Mouse (Mus musculus) CH12F3 (cell line): ENCODE measurements around the gene Mapk11.

Experiments used
- in situ Hi-C: fragments of 300-500 bp; cut with MboI; formaldehyde crosslinking; loops from 2 replicates; pipeline ENCODE4 v1.14.3; 2020; ENCODE audit warnings: low sequenced_read_pairs

Mapk11 gene

DNA sequence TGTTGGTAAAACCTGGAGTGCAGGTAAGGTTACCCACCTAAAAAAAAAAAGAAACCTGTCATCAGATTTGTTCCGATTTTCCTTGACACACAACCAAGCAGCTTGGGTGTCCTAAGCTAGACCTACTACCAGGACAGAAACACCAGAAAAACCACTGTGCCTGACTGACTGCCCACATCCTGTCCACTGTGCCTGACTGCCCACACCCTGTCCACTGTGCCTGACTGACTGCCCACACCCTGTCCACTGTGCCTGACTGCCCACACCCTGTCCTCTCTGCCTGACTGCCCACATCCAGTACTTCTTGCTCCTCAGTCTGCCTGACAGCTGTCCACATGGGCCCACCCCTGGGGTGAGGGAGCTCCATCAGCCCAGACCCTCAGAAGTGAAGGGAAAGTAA is 42.5 kb downstream of the Mapk11 start:
- in situ Hi-C loops: no loop called here

DNA sequence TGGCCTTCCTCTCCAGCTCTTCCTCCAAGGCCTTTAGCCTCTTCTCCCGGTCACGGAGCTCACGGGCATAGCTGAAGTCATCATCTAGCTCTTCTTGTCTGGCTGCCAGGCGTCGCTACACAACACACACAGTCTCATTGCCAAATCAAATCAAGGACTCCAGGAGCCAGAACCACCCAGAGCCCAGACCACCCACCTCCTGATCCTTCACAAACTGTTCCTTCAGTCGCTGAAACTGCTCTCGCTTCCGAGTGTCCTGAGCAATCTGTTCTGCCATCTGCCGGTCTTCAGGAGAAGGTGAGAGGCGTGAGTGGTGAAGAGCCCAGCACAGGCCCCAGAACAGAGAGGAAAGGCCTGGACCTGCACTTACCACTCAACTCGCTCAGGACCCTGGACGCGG is 43.4 kb downstream of the Mapk11 start:
- in situ Hi-C loops: no loop called here

DNA sequence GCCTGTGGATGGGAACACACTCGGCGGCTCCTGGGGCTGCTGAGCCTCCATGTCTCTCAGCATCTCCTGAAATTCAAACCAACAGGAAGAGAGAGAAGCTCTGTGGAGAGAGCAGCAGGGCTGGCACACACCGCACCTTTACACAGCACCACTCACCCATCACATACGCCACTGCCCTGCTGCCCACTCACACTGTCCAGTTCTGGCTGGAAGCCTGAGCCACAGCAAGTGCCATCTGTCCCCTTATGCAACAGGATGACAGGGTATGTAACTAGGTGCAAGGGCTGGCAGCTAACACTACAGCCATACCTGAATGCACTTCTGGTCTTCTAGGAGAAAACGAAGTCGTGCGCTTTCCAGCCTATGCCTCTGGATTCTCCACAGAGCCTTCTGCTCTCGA is 45.0 kb downstream of the Mapk11 start:
- in situ Hi-C loops: no loop called here

DNA sequence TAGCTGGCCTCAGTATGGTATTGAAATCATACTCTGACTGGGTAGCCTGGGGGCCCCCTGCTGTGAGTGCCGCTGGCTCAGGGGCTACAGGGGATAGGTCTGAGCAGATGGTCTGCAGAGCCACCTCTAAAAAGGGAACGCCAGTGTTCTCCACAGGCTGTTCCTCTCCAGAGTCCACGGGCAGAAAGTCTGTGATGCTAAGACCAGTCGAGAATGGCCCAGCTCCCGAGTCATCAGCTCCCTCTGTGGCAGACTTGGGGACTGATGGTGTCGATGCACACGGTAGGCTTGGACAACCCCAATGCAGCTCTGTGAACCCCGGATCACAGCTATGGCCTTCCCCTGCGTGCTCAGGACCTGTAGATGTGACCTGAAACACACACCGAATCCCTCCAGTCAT is 45.5 kb downstream of the Mapk11 start:
- in situ Hi-C loops: no loop called here

DNA sequence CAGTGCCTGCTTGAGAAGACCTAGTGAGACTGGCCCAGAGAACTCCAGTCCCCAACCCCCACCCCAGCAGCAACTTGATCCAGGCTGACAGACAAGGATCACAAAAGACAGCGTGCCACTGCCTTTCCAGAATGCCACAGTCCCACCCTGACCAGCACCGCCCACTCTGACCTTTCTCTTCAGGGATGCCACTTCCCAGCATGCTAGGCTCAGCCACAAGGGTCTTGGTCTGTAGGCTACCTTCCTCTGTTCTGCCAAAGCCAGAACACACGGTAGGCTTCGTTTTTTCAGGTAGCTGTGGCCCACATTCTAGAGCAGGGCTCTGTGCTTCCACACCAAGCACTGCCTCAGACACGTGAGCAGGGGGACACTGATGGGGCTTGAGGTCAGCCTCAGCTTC is 46.8 kb downstream of the Mapk11 start:
- in situ Hi-C loops: no loop called here

DNA sequence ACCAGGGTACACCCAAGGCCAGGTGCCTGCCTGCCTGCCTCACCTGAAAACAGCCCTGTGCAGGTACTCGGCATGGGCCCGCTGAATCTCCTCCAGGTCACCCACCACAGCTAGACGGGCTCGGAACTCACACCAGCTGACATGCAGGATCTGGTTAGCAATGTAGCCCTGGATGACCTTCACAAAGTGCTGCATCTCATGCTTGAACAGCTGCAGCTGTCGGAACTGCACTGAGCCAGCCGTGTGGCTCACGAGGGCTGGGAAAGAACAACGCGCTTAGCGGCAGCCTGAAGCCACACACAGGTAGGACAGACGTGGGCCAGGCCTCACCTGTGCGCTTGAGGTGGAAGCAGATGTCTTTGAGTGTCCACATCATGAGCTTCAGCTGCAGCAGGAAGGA is 48.6 kb downstream of the Mapk11 start:
- in situ Hi-C loops: no loop called here

DNA sequence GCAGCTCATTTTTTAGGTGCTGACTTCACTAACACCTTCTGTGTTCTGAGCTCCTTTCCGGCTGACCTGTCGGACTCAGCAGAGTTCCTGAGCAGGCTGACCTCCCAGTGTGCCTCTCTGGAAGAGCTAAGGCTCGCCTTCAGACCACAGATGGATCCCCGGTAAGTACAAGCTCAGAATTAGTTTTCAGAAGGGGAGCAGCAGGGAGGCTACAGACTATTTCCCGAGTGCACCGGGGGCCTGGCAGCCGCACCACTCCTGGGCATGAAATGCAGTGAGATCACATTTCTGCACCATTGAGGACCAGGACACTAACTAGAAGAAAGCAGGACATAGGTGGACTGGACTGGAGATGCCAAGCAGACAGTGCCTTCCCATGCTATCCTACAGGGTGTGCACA is 50.8 kb downstream of the Mapk11 start:
- in situ Hi-C loops: no loop called here

DNA sequence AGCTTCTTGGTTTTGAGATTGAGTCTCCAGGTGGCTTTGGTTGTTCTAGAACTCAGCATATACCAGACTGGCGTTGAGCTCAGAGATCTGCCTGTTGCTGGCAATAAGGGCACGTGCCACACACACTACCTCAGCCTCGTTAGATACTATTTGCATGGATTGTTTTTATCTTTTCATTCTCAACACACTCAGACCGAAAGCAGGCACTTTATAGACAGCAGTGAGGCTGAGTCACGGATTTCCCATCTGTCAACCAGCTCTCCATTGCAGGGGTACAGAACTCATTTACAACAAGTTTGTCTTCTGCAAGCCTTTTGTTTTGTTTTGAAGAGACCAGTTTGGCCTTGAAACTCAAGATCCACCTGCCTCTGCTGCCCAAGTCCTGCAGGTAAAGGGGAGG is 52.0 kb downstream of the Mapk11 start:
- in situ Hi-C loops: no loop called here
